Mouse (Mus musculus): ENCODE results near the gene Mark3. TPM values are rescaled to one million over a fixed set of nuclear protein-coding genes. Genes with fewer than 3 reads are reported as not detected.

Mark3 gene
- 7.0 and 9.2 TPM in 2 replicates for polyA plus RNA-seq (2015; fragmentation: Nextera tagmentation; extraction: Ambion mirVana)

- Histone ChIP-seq H3K4me2 (ENCODE audit: low read depth, low read length) (peak within 1 kb of the TSS; percentile 99), H3K36me3 (ENCODE audit: control insufficient read depth, insufficient read depth) (no peaks in the 10 kb centered on the region), H3K9ac (ENCODE audit: low read depth, low read length) (peak within 1 kb of the TSS; percentile 100), H3K27me3 (ENCODE audit: control insufficient read depth, insufficient read depth, low read depth, low read length) (no peaks in the 10 kb centered on the region; the same call in 1 of the 2 replicates), H3K4me1 (ENCODE audit: control insufficient read depth, low read depth, low read length) (peaks cover 20% of the 10 kb centered on the region), H3K27ac (ENCODE audit: low read length) (peak within 1 kb of the TSS; percentile 96), H3K9me3 (replicated peaks; ENCODE audit: control insufficient read depth, low read length) (no peaks in the 10 kb centered on the region), H3K4me3 (ENCODE audit: low read depth, low read length) (peak within 1 kb of the TSS; percentile 100)
- under 1% methylated on average over 71 of the region's 75 CpGs for WGBS (ENCODE audit: insufficient replicate concordance)
- peak; percentile 97 for ATAC-seq (ENCODE audit: low read depth)
Observed at GRCm38 (mm10) chr12:111574074-111574886, at the start of gene Mark3. TSS of gene Mark3 (plus strand) at chr12:111574523.

- H3K4me3 ChIP-seq (ENCODE audit: low read depth, low read length): no peak overlapping the region
- no peaks in the 10 kb centered on the region; the same call in 1 of the 2 replicates for H3K9me3 ChIP-seq (replicated peaks; ENCODE audit: control insufficient read depth, low read length)
- no peaks in the 10 kb centered on the region for H3K36me3 ChIP-seq (ENCODE audit: control insufficient read depth, insufficient read depth)
- H3K9ac ChIP-seq (ENCODE audit: low read depth, low read length): no peak overlapping the region
- peak overlapping the region; percentile 60; the same call in 1 of the 2 replicates for H3K27ac ChIP-seq (ENCODE audit: low read length)
- H3K4me2 ChIP-seq (ENCODE audit: low read depth, low read length): no peak overlapping the region
- WGBS (ENCODE audit: insufficient replicate concordance): 43% methylated on average over 3 of the region's 3 CpGs
- H3K27me3 ChIP-seq (ENCODE audit: control insufficient read depth, insufficient read depth, low read depth, low read length): peaks cover 13% of the 10 kb centered on the region
- peaks cover 6% of the 10 kb centered on the region for H3K4me1 ChIP-seq (ENCODE audit: control insufficient read depth, low read depth, low read length)
- peak; percentile 25; the same call in 1 of the 2 replicates for ATAC-seq (ENCODE audit: low read depth)
Observed at GRCm38 (mm10) chr12:111524883-111525282, 49.4 kb upstream of the Mark3 start.

DNA sequence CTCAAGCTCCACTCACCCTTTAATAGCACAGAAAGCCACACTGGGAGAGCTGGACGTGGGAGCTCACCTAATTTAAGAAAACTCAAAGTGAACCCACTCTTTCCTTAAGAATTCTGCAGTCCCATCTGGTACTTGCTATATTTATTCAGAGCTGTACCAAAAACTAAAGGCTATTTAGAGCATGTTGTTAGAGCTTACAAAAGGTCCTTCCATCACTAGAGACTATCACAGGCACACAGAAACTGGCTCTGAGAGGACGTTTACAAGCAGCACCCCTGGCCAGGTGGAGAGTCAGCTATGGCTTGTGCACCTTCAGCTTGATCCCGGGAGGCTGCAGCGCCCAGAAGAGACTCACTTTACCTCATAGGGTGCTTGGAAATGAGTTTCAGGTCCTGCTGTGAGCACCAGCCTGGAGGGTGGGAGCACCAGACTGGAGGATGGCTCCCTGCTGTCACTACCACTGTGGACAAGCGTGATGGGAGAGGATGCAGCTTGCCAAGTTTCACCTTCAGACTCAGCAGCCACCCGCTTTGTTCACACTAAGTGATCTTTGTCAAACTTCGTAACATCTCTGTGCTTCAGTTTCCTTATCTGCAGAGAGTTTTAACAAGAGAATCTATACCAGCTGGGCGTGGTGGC lies 46.6 kb upstream of the Mark3 start:
- no peaks in the 10 kb centered on the region for H3K36me3 ChIP-seq (ENCODE audit: control insufficient read depth, insufficient read depth)
- no peaks in the 10 kb centered on the region; the same call in 1 of the 2 replicates for H3K9me3 ChIP-seq (replicated peaks; ENCODE audit: control insufficient read depth, low read length)
- no peak overlapping the region for H3K9ac ChIP-seq (ENCODE audit: low read depth, low read length)
- 50% methylated on average over 8 of the region's 8 CpGs for WGBS (ENCODE audit: insufficient replicate concordance)
- ATAC-seq (ENCODE audit: low read depth): no peak
- H3K27ac ChIP-seq (ENCODE audit: low read length): no peak overlapping the region
- peaks cover 24% of the 10 kb centered on the region for H3K27me3 ChIP-seq (ENCODE audit: control insufficient read depth, insufficient read depth, low read depth, low read length)
- peaks cover 2% of the 10 kb centered on the region for H3K4me1 ChIP-seq (ENCODE audit: control insufficient read depth, low read depth, low read length)
- no peak overlapping the region for H3K4me3 ChIP-seq (ENCODE audit: low read depth, low read length)
- no peak overlapping the region for H3K4me2 ChIP-seq (ENCODE audit: low read depth, low read length)

GRCm38 (mm10) chr12:111529192-111529591 lies 45.1 kb upstream of the Mark3 start:
- Histone ChIP-seq H3K27ac (ENCODE audit: low read length) (no peak overlapping the region), H3K9ac (ENCODE audit: low read depth, low read length) (no peak overlapping the region), H3K9me3 (replicated peaks; ENCODE audit: control insufficient read depth, low read length) (no peaks in the 10 kb centered on the region), H3K4me3 (ENCODE audit: low read depth, low read length) (no peak overlapping the region), H3K4me2 (ENCODE audit: low read depth, low read length) (no peak overlapping the region), H3K4me1 (ENCODE audit: control insufficient read depth, low read depth, low read length) (peaks cover 2% of the 10 kb centered on the region), H3K36me3 (ENCODE audit: control insufficient read depth, insufficient read depth) (no peaks in the 10 kb centered on the region), H3K27me3 (ENCODE audit: control insufficient read depth, insufficient read depth, low read depth, low read length) (peaks cover 33% of the 10 kb centered on the region)
- 20% methylated on average over 8 of the region's 8 CpGs for whole genome bisulfite sequencing (ENCODE audit: insufficient replicate concordance)
- ATAC-seq (ENCODE audit: low read depth): no peak

- Histone ChIP-seq H3K36me3 (ENCODE audit: control insufficient read depth, insufficient read depth) (no peaks in the 10 kb centered on the region), H3K4me2 (ENCODE audit: low read depth, low read length) (no peak overlapping the region), H3K27me3 (ENCODE audit: control insufficient read depth, insufficient read depth, low read depth, low read length) (peaks cover 29% of the 10 kb centered on the region), H3K27ac (ENCODE audit: low read length) (no peak overlapping the region), H3K9ac (ENCODE audit: low read depth, low read length) (no peak overlapping the region), H3K4me3 (ENCODE audit: low read depth, low read length) (no peak overlapping the region), H3K4me1 (ENCODE audit: control insufficient read depth, low read depth, low read length) (peaks cover 28% of the 10 kb centered on the region), H3K9me3 (replicated peaks; ENCODE audit: control insufficient read depth, low read length) (no peaks in the 10 kb centered on the region)
- ATAC-seq (ENCODE audit: low read depth): no peak
- 62% methylated on average over 11 of the region's 11 CpGs for WGBS (ENCODE audit: insufficient replicate concordance)
Observed at GRCm38 (mm10) chr12:111533096-111533794, 41.1 kb upstream of the Mark3 start.

- Histone ChIP-seq H3K9ac (ENCODE audit: low read depth, low read length) (0 out of 2 replicates have a peak overlapping the region, but pooled peaks have one; percentile 22), H3K27ac (ENCODE audit: low read length) (peak overlapping the region; percentile 88), H3K4me1 (ENCODE audit: control insufficient read depth, low read depth, low read length) (peaks cover 38% of the 10 kb centered on the region), H3K36me3 (ENCODE audit: control insufficient read depth, insufficient read depth) (peaks cover 14% of the 10 kb centered on the region), H3K27me3 (ENCODE audit: control insufficient read depth, insufficient read depth, low read depth, low read length) (peaks cover 19% of the 10 kb centered on the region), H3K9me3 (replicated peaks; ENCODE audit: control insufficient read depth, low read length) (no peaks in the 10 kb centered on the region), H3K4me3 (ENCODE audit: low read depth, low read length) (no peak overlapping the region), H3K4me2 (ENCODE audit: low read depth, low read length) (peak overlapping the region; percentile 51)
- WGBS (ENCODE audit: insufficient replicate concordance): 6% methylated on average over 6 of the region's 6 CpGs
- peak; percentile 47 for ATAC-seq (ENCODE audit: low read depth)
Observed at GRCm38 (mm10) chr12:111535281-111535680, 39.0 kb upstream of the Mark3 start.

- Histone ChIP-seq H3K27me3 (ENCODE audit: control insufficient read depth, insufficient read depth, low read depth, low read length) (peaks cover 18% of the 10 kb centered on the region), H3K9me3 (replicated peaks; ENCODE audit: control insufficient read depth, low read length) (no peaks in the 10 kb centered on the region), H3K4me3 (ENCODE audit: low read depth, low read length) (no peak overlapping the region), H3K9ac (ENCODE audit: low read depth, low read length) (0 out of 2 replicates have a peak overlapping the region, but pooled peaks have one; percentile 22), H3K27ac (ENCODE audit: low read length) (peak overlapping the region; percentile 88), H3K36me3 (ENCODE audit: control insufficient read depth, insufficient read depth) (peaks cover 18% of the 10 kb centered on the region), H3K4me2 (ENCODE audit: low read depth, low read length) (peak overlapping the region; percentile 51), H3K4me1 (ENCODE audit: control insufficient read depth, low read depth, low read length) (peaks cover 40% of the 10 kb centered on the region)
- WGBS (ENCODE audit: insufficient replicate concordance): 42% methylated on average over 5 of the region's 5 CpGs
- no peak for ATAC-seq (ENCODE audit: low read depth)
Observed at GRCm38 (mm10) chr12:111535762-111536161, 38.6 kb upstream of the Mark3 start.

- 44% methylated on average over 4 of the region's 4 CpGs for WGBS (ENCODE audit: insufficient replicate concordance)
Observed at GRCm38 (mm10) chr12:111536746-111537145, 37.6 kb upstream of the Mark3 start.

More at GRCm38 (mm10) chr12:111536746-111537145, 37.6 kb upstream of the Mark3 start:
- peaks cover 28% of the 10 kb centered on the region for H3K36me3 ChIP-seq (ENCODE audit: control insufficient read depth, insufficient read depth)
- no peak for ATAC-seq (ENCODE audit: low read depth)
- peak overlapping the region; percentile 88 for H3K27ac ChIP-seq (ENCODE audit: low read length)
- H3K9me3 ChIP-seq (replicated peaks; ENCODE audit: control insufficient read depth, low read length): no peaks in the 10 kb centered on the region
- H3K9ac ChIP-seq (ENCODE audit: low read depth, low read length): peak overlapping the region; percentile 88
- H3K4me3 ChIP-seq (ENCODE audit: low read depth, low read length): peak overlapping the region; percentile 70
- H3K4me2 ChIP-seq (ENCODE audit: low read depth, low read length): peak overlapping the region; percentile 64
- peaks cover 12% of the 10 kb centered on the region for H3K27me3 ChIP-seq (ENCODE audit: control insufficient read depth, insufficient read depth, low read depth, low read length)
- H3K4me1 ChIP-seq (ENCODE audit: control insufficient read depth, low read depth, low read length): peaks cover 45% of the 10 kb centered on the region

Measured in liver, embryonic 16.5 days (tissue).